Mouse (Mus musculus): Measurements from ENCODE around the gene Slc17a6. TPM values are rescaled to one million over a fixed set of nuclear protein-coding genes. Genes with fewer than 3 reads are reported as not detected.
A peak's percentile ranks its signal among the peaks of the same experiment; 100 is the strongest.

Slc17a6 gene
- not detected in 2 replicates for total RNA-seq (2014; rRNA removed)
- not detected in 2 replicates for polyA plus RNA-seq (2012; rRNA removed)

DNA sequence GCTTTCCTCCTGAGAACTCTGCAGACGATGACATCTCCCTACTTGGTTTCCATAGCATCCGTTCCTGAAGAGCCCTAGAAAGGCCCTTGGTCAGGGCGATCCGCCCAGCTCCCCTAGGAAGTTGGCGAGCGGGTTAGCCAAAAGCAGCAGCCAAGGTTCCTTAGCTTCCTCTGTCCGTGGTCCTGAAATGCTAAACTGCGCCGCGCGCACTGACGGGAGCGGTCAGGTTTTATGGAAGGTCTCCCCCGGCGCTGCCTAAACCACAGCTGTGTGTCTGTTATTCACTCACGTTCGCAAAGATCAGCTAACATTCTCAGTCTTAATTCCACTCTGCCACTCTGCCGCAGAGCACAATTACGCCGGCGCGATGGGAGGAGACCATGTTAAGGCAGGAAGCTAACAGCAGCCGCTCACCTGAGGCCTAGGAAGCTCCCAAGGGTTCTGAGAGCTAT lies at the start of gene Slc17a6:
Slc17a6 (plus strand) TSS at position 313 of the 452 bp plus-strand sequence.
- H3K79me2 ChIP-seq (ENCODE audit: control insufficient read depth, insufficient read depth, low read length): no peaks in the 10 kb centered on the region
- peaks cover 19% of the 10 kb centered on the region for H3K27me3 ChIP-seq (ENCODE audit: control insufficient read depth, insufficient read depth, low read length)
- no peak within 1 kb of the TSS for H3K9ac ChIP-seq (ENCODE audit: low read depth, low read length)
- H3K27ac ChIP-seq (replicated peaks; ENCODE audit: insufficient read depth, low read depth, low read length): no peak within 1 kb of the TSS
- TF ChIP-seq CTCF (IDR thresholded peaks at IDR 0.05; ENCODE audit: low read depth, low read length) (no peak), POLR2A (IDR thresholded peaks at IDR 0.05; ENCODE audit: extremely low read depth, insufficient read depth, low read length) (no peak)
- peak; percentile 6 for DNase-seq (ENCODE audit: extremely low read depth, low read depth, low spot score)
- H3K4me3 ChIP-seq (ENCODE audit: insufficient read depth, low read depth, low read length): no peak within 1 kb of the TSS
- no peaks in the 10 kb centered on the region for H3K36me3 ChIP-seq (ENCODE audit: control insufficient read depth, insufficient read depth, low read length)
- H3K4me1 ChIP-seq (ENCODE audit: control insufficient read depth, insufficient read depth, low read length): no peaks in the 10 kb centered on the region
- 3% methylated on average over 23 of the region's 23 CpGs for WGBS

DNA sequence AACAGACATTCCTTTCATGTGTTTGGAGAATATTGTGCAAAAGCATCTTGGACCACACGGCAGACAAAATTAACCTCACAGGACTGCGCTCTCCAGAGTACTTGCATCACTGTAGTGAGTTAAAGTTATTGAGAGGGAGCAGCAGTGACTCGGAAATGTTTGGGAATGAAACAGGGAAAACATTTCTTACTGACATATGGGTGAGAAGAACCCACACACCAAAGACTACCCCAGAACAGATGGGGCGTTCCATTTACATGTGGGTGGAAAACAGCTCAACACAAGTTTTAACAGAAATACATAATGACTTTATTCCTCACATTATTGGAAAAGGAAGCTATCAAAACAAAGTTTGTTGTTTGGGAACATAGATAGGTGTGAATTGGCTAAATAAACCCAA lies 21.8 kb upstream of the Slc17a6 start:
- H3K27ac ChIP-seq (replicated peaks; ENCODE audit: insufficient read depth, low read depth, low read length): no peak overlapping the region
- no peak overlapping the region for H3K4me3 ChIP-seq (ENCODE audit: insufficient read depth, low read depth, low read length)
- H3K9ac ChIP-seq (ENCODE audit: low read depth, low read length): no peak overlapping the region
- TF ChIP-seq CTCF (IDR thresholded peaks at IDR 0.05; ENCODE audit: low read depth, low read length) (no peak), POLR2A (IDR thresholded peaks at IDR 0.05; ENCODE audit: extremely low read depth, insufficient read depth, low read length) (no peak)
- DNase-seq (ENCODE audit: extremely low read depth, low read depth, low spot score): no peak
- no peaks in the 10 kb centered on the region for H3K4me1 ChIP-seq (ENCODE audit: control insufficient read depth, insufficient read depth, low read length)
- H3K36me3 ChIP-seq (ENCODE audit: control insufficient read depth, insufficient read depth, low read length): no peaks in the 10 kb centered on the region
- no peaks in the 10 kb centered on the region for H3K79me2 ChIP-seq (ENCODE audit: control insufficient read depth, insufficient read depth, low read length)
- 78% methylated on average over 4 of the region's 4 CpGs for WGBS
- H3K27me3 ChIP-seq (ENCODE audit: control insufficient read depth, insufficient read depth, low read length): no peaks in the 10 kb centered on the region

DNA sequence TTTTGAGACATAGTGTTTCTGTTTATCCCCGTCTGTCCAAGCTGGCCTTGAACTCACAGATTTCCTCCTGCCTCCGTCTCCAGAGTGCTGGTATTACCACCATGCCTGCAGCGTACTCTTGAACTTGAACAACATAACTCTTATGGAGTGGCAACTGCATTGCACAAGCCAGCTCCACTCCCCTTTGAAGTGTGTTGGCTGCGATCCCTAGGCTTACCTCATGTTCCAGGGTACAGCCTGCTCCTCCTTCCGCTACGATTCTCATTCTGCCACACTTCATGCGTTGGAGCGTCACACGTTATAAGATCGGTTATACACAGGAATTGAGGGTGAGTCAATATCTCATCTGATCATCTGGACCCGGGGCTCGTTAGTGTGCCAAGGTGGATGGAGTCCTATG lies 18.1 kb upstream of the Slc17a6 start:
- Histone ChIP-seq H3K27me3 (ENCODE audit: control insufficient read depth, insufficient read depth, low read length) (no peaks in the 10 kb centered on the region), H3K79me2 (ENCODE audit: control insufficient read depth, insufficient read depth, low read length) (no peaks in the 10 kb centered on the region), H3K4me3 (ENCODE audit: insufficient read depth, low read depth, low read length) (no peak overlapping the region), H3K36me3 (ENCODE audit: control insufficient read depth, insufficient read depth, low read length) (no peaks in the 10 kb centered on the region), H3K4me1 (ENCODE audit: control insufficient read depth, insufficient read depth, low read length) (no peaks in the 10 kb centered on the region), H3K9ac (ENCODE audit: low read depth, low read length) (no peak overlapping the region), H3K27ac (replicated peaks; ENCODE audit: insufficient read depth, low read depth, low read length) (no peak overlapping the region)
- peak; percentile 17 for DNase-seq (ENCODE audit: extremely low read depth, low read depth, low spot score)
- TF ChIP-seq POLR2A (IDR thresholded peaks at IDR 0.05; ENCODE audit: extremely low read depth, insufficient read depth, low read length): no peak
- TF ChIP-seq CTCF (IDR thresholded peaks at IDR 0.05; ENCODE audit: low read depth, low read length): no peak
- 92% methylated on average over 12 of the region's 12 CpGs for WGBS

DNA sequence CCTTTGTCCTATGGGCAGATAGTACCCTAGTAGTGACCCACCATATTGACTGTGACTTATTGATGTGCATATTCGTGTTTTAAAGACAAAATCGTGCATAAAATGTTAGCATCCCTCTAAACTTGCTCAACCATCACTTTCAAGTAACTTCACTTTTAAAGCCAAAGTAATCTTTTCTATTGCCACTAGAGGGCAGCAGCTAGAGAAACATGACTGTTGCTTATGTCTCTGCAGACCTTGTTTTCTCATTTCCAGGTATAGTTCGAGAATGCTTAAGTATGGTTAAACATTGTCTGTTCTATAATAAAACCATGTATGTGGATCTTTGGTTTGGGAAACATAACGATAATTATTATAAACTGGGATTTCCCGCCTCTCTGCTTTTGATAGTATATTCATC lies 7.4 kb upstream of the Slc17a6 start:
- WGBS: 33% methylated on average over 5 of the region's 5 CpGs
- TF ChIP-seq CTCF (IDR thresholded peaks at IDR 0.05; ENCODE audit: low read depth, low read length) (0 out of 2 replicates have a peak, but pooled peaks have one; percentile 14), POLR2A (IDR thresholded peaks at IDR 0.05; ENCODE audit: extremely low read depth, insufficient read depth, low read length) (no peak)

DNA sequence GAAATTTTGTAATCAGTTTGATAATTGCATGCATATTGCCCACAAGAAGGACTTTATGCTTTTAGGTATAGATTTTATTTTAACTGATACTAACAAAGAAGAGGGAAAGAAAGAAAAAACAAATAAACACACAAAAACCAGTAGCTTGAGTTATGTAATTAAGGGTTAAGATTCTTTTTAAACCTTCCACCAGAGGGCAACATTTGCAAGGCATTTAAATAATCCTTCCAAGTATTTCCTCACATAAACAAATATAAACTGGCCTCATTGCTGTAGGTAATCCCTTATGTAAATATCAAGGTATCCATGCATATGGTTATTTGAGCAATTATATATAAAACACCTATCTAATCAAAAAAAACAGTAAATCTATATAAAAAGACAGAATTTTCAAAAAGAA lies 3.9 kb upstream of the Slc17a6 start:
- Histone ChIP-seq H3K27ac (replicated peaks; ENCODE audit: insufficient read depth, low read depth, low read length) (no peak overlapping the region), H3K36me3 (ENCODE audit: control insufficient read depth, insufficient read depth, low read length) (no peaks in the 10 kb centered on the region), H3K79me2 (ENCODE audit: control insufficient read depth, insufficient read depth, low read length) (no peaks in the 10 kb centered on the region), H3K27me3 (ENCODE audit: control insufficient read depth, insufficient read depth, low read length) (peaks cover 9% of the 10 kb centered on the region), H3K4me1 (ENCODE audit: control insufficient read depth, insufficient read depth, low read length) (no peaks in the 10 kb centered on the region), H3K4me3 (ENCODE audit: insufficient read depth, low read depth, low read length) (no peak overlapping the region), H3K9ac (ENCODE audit: low read depth, low read length) (no peak overlapping the region)
- TF ChIP-seq CTCF (IDR thresholded peaks at IDR 0.05; ENCODE audit: low read depth, low read length): peak; percentile 20; the same call in 1 of the 2 replicates
- TF ChIP-seq POLR2A (IDR thresholded peaks at IDR 0.05; ENCODE audit: extremely low read depth, insufficient read depth, low read length): no peak
- DNase-seq (ENCODE audit: extremely low read depth, low read depth, low spot score): peak; percentile 51

More for the DNA sequence above, 7.4 kb upstream of the Slc17a6 start:
- H3K27ac ChIP-seq (replicated peaks; ENCODE audit: insufficient read depth, low read depth, low read length): no peak overlapping the region
- no peaks in the 10 kb centered on the region for H3K4me1 ChIP-seq (ENCODE audit: control insufficient read depth, insufficient read depth, low read length)
- no peak overlapping the region for H3K9ac ChIP-seq (ENCODE audit: low read depth, low read length)
- H3K36me3 ChIP-seq (ENCODE audit: control insufficient read depth, insufficient read depth, low read length): no peaks in the 10 kb centered on the region
- H3K27me3 ChIP-seq (ENCODE audit: control insufficient read depth, insufficient read depth, low read length): no peaks in the 10 kb centered on the region
- peak; percentile 22 for DNase-seq (ENCODE audit: extremely low read depth, low read depth, low spot score)
- no peak overlapping the region for H3K4me3 ChIP-seq (ENCODE audit: insufficient read depth, low read depth, low read length)
- no peaks in the 10 kb centered on the region for H3K79me2 ChIP-seq (ENCODE audit: control insufficient read depth, insufficient read depth, low read length)

DNA sequence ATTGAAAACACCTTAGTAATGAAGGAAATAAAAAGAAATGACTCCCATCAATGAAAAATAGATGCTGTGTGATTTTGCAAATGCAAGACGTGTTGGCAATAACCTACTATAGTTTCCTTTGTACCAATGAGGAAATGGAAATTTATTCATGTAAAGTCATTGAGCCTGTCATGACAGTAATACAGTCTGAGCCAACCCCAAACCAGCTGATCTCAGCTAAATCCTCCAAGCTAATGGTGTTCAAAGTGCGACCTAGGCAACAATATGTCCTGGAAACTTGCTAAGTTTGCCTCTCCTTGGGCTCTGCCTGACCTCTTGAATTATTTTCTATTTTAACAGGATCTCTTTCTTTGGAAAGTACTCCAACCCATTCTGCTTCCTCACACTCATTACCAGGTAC lies 3.4 kb upstream of the Slc17a6 start:
- Histone ChIP-seq H3K79me2 (ENCODE audit: control insufficient read depth, insufficient read depth, low read length) (no peaks in the 10 kb centered on the region), H3K27me3 (ENCODE audit: control insufficient read depth, insufficient read depth, low read length) (peaks cover 9% of the 10 kb centered on the region), H3K4me1 (ENCODE audit: control insufficient read depth, insufficient read depth, low read length) (no peaks in the 10 kb centered on the region), H3K36me3 (ENCODE audit: control insufficient read depth, insufficient read depth, low read length) (no peaks in the 10 kb centered on the region), H3K9ac (ENCODE audit: low read depth, low read length) (no peak overlapping the region), H3K4me3 (ENCODE audit: insufficient read depth, low read depth, low read length) (no peak overlapping the region), H3K27ac (replicated peaks; ENCODE audit: insufficient read depth, low read depth, low read length) (no peak overlapping the region)
- 15% methylated on average over 2 of the region's 2 CpGs for WGBS
- DNase-seq (ENCODE audit: extremely low read depth, low read depth, low spot score): no peak
- TF ChIP-seq CTCF (IDR thresholded peaks at IDR 0.05; ENCODE audit: low read depth, low read length): no peak
- TF ChIP-seq POLR2A (IDR thresholded peaks at IDR 0.05; ENCODE audit: extremely low read depth, insufficient read depth, low read length): no peak

All from liver, adult 2 months (tissue).